Mouse (Mus musculus): ENCODE data around the gene Mta3.

Mta3 gene

DNA sequence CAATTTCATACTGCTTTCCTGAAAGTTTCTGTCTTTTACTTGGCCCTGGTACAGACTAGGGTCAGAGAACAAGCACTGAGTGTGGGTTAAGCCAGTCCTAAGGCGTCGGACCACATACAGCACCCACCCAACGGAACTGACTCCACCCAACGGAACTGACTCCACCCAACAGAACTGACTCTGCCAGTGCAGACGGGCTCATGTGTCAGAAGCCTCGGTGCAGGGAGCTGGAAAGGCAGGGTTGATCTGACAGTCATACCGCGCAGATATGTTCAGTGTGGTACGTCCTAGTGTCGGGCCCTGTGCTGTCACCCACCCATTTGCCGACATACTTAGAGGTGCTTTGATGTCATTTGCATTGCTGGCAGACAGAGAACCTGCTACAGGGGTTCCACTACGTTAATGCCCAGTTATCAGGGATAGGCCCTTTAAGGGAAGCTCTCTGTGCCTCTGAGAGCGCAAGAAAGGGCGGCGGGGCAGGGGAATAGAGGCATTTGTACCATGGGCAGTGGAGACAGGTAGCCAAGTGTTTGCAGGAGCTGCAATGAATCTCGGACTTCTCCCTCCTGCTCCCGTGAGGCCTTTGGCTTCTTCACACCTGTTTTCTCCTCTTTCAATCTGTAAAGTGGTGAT is 103.3 kb downstream of the Mta3 start:
- no peak for DNase-seq (ENCODE audit: low read depth, low spot score)

DNA sequence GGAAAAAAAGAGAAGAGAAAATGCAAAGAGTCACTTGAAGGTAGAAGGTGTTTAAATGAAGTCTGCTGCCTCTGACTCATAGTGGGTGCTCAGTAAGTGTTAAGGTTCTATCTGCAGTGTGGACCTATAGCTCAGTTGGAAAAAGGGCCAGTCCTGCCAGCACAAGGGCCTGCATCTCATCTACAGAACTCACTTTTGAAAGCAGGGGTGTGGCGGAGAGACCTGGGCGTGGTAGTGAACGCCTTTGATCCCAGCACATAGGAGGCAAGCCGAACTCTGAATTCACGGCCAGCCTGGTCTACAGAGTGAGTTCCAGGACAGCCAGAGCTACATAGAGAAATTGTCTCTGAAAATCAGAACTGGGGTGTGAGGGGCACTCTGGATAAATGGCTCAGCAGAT is 104.3 kb downstream of the Mta3 start:
- DNase-seq (ENCODE audit: low read depth, low spot score) = no peak

DNA sequence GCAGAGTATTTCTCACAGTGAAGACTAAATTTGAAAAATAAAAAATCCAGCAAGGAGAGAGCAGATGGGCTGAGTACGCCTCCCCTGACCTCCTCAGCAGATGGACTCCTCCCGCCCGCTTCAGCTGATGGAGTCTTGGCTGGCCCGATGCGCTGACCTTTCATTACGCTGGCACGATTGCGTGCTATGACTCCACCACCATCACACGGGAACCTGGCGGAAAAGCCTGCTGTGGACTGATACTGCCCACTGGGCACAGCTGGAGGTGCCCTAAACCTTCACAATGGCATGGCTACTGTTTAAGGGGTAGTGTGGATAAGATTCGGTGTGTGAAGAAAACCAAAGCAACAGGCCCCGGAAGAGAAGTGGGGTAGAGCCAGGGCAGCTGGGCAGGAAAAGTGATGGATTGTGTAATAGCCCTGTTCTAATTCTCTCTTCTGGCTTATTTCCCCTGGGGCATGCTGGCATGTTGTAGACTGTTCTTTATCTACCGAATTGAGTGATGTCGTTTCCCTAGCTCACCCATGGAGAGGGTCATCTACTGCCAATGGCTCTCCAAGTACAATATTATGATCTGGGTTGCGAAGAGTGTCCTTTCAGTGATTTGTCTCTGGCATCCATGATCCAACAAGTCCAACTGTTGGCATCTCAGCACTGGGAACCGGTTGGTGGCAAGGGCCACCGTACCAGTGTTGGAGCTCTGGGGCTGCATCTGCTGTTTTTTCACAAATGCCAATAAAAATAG is 106.4 kb downstream of the Mta3 start:
- DNase-seq (ENCODE audit: low read depth, low spot score) = no peak

DNA sequence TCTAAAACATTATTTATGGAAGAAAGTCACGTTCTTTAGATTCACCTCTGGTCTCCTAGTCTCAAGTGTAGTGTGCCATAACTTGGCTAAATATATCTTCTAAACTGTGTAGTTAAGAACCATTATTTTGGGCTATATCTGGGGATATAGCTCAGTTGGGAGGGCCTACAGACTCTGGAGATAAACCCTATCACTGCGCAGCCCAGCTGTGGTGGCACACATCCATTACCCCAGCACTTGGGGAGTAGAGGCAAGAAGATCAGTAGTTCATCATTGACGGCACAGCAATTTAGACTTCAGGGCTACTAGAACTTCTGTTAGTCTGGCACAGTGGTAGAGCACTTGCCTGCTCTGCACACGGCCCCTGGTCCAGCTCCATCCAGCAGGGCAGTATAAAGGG is 107.1 kb downstream of the Mta3 start:
- DNase-seq (ENCODE audit: low read depth, low spot score) = no peak

DNA sequence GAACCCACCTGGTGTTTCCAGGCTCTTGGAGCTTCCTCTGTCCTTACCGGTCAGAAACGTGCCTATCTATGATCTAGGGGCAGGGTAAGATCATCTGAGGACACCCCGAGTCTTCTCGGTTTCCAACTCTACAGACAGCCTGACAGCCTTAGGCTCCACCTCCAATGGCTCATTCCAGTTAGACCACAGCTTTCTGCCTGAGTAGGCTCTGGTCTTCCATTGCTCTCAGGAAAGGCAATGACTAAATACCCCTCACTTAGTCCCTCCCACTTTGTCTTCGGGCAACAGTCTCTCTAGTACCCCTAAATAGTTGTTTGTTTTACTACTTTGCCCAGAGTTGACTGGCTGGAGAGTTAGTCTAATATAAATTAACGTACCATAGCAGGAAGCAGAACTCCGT is 111.0 kb downstream of the Mta3 start:
- DNase-seq (ENCODE audit: low read depth, low spot score) = no peak

DNA sequence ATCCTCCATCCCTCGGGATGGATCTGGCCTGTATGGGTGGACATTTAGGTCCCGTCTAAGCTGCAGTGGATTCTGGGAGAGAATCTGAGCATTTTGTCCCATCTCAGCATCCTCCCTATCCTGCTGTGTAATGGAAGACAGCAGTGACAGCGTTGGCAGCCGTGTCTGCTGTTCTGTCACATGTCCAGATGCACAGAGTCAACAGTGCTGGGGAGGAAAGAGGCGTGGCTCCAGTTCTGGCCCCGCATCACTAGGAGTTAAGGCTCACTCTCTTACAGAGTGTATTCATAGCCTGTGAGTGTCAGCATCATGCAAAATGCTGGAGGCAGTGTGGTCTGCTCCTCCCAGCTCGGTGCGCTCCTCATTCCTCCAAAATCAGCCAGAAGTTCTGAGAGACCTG is 113.5 kb downstream of the Mta3 start:
- no peak for DNase-seq (ENCODE audit: low read depth, low spot score)

GRCm38 (mm10) chr17:83820701-83821100 is 114.7 kb downstream of the Mta3 start:
- no peak for DNase-seq (ENCODE audit: low read depth, low spot score)

DNA sequence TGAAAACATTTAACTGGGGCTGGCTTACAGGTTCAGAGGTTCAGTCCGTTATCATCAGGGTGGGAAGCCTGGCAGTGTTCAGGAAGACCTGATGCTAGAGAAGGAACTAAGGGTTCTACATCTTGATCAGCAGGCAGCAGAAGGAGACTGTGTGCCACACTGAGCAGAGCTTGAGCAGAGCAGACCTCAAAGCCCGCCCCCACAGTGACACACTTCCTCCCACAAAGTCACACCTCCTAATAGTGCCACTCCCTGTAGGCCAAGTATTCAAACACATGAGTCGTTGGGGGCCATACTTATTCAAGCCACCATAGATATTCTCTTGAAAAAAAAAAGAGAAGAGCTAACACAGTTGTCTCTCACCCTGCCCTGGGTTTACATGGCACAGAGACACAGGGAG is 115.9 kb downstream of the Mta3 start:
- DNase-seq (ENCODE audit: low read depth, low spot score) = no peak

- no peak for DNase-seq (ENCODE audit: low read depth, low spot score)
Measured at GRCm38 (mm10) chr17:83823835-83824234, 117.9 kb downstream of the Mta3 start.

DNA sequence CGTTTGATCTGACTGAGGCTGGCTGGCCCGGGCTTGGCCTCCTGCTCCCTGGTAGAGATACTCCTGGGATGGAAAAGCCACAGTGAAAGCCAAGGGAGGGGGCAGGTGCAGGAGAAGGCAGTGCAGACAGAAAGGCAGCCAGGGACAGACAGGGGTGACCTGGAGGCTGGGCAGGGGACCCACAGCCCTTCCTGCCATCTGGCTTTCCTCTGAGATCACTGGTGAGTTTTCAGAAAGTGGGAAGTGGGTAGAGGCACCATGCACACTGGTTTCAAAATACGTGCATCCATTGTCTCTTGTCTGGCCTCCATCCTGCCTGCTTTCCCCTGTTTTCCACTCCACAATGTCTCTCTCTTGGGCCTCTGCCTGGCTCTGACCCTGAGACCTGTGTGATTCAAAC is 123.4 kb downstream of the Mta3 start:
- no peak for DNase-seq (ENCODE audit: low read depth, low spot score)

DNA sequence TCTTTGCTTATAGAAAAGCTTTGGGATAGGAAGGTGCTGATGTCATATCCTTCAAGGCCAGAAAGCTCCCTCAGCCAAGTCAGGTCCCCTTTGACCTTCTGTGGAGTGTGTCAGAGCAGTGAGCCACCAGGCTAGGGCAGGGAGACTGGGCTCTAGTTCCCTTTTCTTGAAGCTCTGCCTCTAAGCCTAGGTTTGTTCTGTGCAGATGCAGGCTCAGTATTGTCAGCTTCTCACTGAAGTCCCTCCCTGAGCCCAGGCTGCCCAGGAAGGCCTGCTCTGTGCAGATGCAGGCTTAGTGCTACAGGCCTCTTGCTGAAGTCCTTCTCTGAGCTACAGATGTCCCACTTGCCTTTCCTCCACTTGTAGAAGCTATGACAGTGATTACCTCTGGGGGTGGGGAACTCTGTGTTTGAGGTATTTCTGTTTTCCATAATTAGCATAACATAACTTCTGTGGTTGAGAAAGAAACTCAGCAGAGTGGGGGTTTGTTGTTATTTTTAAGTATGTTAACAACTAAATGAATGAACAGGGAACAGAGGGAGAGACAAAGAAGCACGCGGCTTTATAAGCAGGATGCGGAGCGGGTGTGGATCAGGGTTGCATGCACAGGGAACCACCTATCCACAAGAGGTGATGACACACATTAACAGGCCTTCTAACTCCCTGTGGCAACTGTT is 124.8 kb downstream of the Mta3 start:
- DNase-seq (ENCODE audit: low read depth, low spot score) = no peak

DNA sequence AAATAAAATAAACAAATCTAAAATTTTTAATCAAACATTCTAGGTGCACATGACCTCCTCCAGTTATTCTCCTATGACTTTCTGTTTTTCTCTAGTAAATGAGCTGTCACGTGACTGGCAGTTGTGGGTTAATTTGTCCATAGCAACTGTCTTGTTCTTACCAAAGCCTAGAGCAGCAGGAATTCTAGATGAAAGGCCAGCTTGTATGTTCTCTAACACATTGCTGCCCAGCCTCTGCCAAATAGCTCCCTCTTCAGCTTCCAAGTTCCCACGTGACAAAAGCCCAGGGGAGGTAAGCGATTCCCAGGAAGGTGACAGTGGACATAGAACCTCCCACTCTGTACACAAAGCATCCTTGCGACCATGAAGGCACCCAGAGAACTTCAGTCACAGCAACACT is 128.2 kb downstream of the Mta3 start:
- DNase-seq (ENCODE audit: low read depth, low spot score) = no peak

DNA sequence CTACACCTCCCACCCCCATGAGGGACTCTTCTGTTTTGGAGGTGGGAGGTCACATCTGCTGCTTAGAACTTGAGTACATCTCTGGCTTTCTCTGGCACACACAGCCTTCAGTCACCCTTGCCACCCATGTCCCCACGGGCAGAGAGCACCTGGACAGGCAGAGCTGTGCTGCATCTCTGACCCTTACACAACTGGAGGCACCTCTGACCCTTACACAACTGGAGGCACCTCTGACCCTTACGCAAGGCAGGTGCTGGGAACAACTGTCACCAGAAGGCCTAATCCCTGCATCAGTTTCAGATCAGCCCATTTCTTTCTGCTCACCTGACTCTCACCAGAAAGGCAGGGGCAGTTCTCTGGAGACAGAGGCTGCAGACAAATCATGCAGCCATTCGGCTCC is 130.1 kb downstream of the Mta3 start:
- DNase-seq (ENCODE audit: low read depth, low spot score) = no peak

- no peak for DNase-seq (ENCODE audit: low read depth, low spot score)
Measured at GRCm38 (mm10) chr17:83837659-83838190, 131.8 kb downstream of the Mta3 start.

GRCm38 (mm10) chr17:83839132-83839531 is 133.2 kb downstream of the Mta3 start:
- no peak for DNase-seq (ENCODE audit: low read depth, low spot score)

DNA sequence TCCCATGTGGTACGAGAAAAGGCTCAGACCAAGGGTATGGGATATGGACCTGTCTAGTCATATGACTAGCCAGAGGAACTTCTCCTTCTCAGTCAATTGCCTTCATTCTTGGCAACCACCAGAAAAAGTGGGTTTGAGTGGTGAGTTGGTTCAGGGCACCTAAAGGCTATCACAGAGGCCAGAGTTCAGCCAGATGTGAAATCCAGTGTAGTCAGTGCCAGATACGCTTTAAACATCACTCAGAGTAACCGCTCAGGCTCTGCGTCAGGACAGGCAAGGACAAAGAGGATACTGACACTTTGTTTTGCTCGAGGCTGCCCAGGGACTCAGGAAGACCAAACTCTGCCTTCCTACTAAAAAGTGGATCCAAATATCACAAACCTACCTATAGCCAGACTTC is 135.0 kb downstream of the Mta3 start:
- no peak for DNase-seq (ENCODE audit: low read depth, low spot score)

- DNase-seq (ENCODE audit: low read depth, low spot score) = no peak
Measured at GRCm38 (mm10) chr17:83843780-83844179, 137.8 kb downstream of the Mta3 start.

DNA sequence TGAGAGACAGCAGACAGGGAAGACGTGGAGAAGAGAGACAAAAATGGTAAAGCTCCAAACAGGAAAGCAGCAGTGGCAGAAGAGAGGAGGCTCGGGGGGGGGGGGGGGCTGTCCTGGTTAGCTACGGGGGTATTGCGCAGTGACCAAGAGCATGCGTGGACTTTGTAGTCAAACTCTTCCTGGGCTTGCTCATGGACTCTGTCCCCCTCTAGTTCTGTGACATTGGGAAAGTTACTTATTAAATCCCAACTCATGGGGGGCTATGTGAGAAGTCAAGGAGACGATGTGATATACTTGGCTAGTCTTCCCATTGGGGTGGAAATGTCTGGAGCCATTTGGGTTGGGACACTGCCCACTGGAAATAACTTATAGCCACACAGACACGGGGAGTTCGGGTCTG is 139.6 kb downstream of the Mta3 start:
- no peak for DNase-seq (ENCODE audit: low read depth, low spot score)

GRCm38 (mm10) chr17:83846301-83847021 is 140.5 kb downstream of the Mta3 start:
- no peak for DNase-seq (ENCODE audit: low read depth, low spot score)

- DNase-seq (ENCODE audit: low read depth, low spot score) = no peak
Measured at GRCm38 (mm10) chr17:83847100-83847499, 141.1 kb downstream of the Mta3 start.

- no peak for DNase-seq (ENCODE audit: low read depth, low spot score)
Measured at GRCm38 (mm10) chr17:83847815-83848214, 141.9 kb downstream of the Mta3 start, which contains the start of gene Haao. Gene Haao (minus strand): TSS chr17:83847963.

GRCm38 (mm10) chr17:83848482-83848881 is 142.5 kb downstream of the Mta3 start:
- DNase-seq (ENCODE audit: low read depth, low spot score) = no peak
